Mouse (Mus musculus): ENCODE results near the gene Il17rb. TPM values are rescaled to one million over a fixed set of nuclear protein-coding genes. Genes with fewer than 3 reads are reported as not detected.

Il17rb gene
- polyA plus RNA-seq, 1 experiment from 2014 or later, result 1.3 TPM

- no peak overlapping the region for H3K9ac ChIP-seq (replicated peaks; ENCODE audit: low read length)
- no peak overlapping the region for H3K4me3 ChIP-seq (replicated peaks; ENCODE audit: low read depth, low read length)
- H3K27me3 ChIP-seq (ENCODE audit: control insufficient read depth, insufficient read depth, low read length), result 0 out of 2 replicates have a peak, but pooled peaks cover 3% of the 10 kb centered on the region
- no peaks in the 10 kb centered on the region for H3K9me3 ChIP-seq (ENCODE audit: control insufficient read depth, low read length)
- ATAC-seq (ENCODE audit: low FRiP score, low TSS enrichment), result no peak
- 68% methylated on average over 10 of the region's 10 CpGs for WGBS
- H3K4me1 ChIP-seq (ENCODE audit: control insufficient read depth, insufficient read depth, low read length), result peaks cover 6% of the 10 kb centered on the region
- H3K4me2 ChIP-seq (ENCODE audit: low read length), result no peak overlapping the region
- no peaks in the 10 kb centered on the region for H3K36me3 ChIP-seq (ENCODE audit: control insufficient read depth, insufficient read depth, low read length)
- no peak overlapping the region for H3K27ac ChIP-seq (replicated peaks; ENCODE audit: low read depth, low read length)
- no peak for DNase-seq
Measured at GRCm38 (mm10) chr14:30009864-30010560, 1.3 kb upstream of the Il17rb start.

- 93% methylated on average over 3 of the region's 3 CpGs for WGBS
- H3K27me3 ChIP-seq (ENCODE audit: control insufficient read depth, insufficient read depth, low read length), result no peaks in the 10 kb centered on the region
Measured at GRCm38 (mm10) chr14:29999475-29999811, 9.3 kb downstream of the Il17rb start.

GRCm38 (mm10) chr14:29998747-29999474 is 9.8 kb downstream of the Il17rb start:
- no peak for DNase-seq
- H3K27ac ChIP-seq (replicated peaks; ENCODE audit: low read depth, low read length), result no peak overlapping the region
- no peak for ATAC-seq (ENCODE audit: low FRiP score, low TSS enrichment)
- H3K9ac ChIP-seq (replicated peaks; ENCODE audit: low read length), result no peak overlapping the region
- no peaks in the 10 kb centered on the region for H3K9me3 ChIP-seq (ENCODE audit: control insufficient read depth, low read length)
- no peaks in the 10 kb centered on the region for H3K27me3 ChIP-seq (ENCODE audit: control insufficient read depth, insufficient read depth, low read length)
- H3K36me3 ChIP-seq (ENCODE audit: control insufficient read depth, insufficient read depth, low read length), result peaks cover 40% of the 10 kb centered on the region
- H3K4me2 ChIP-seq (ENCODE audit: low read length), result no peak overlapping the region
- WGBS, result 78% methylated on average over 13 of the region's 13 CpGs
- no peak overlapping the region for H3K4me3 ChIP-seq (replicated peaks; ENCODE audit: low read depth, low read length)
- no peaks in the 10 kb centered on the region for H3K4me1 ChIP-seq (ENCODE audit: control insufficient read depth, insufficient read depth, low read length)

More at GRCm38 (mm10) chr14:29999475-29999811, 9.3 kb downstream of the Il17rb start:
- no peak overlapping the region for H3K9ac ChIP-seq (replicated peaks; ENCODE audit: low read length)
- peaks cover 34% of the 10 kb centered on the region for H3K36me3 ChIP-seq (ENCODE audit: control insufficient read depth, insufficient read depth, low read length)
- no peak overlapping the region for H3K4me3 ChIP-seq (replicated peaks; ENCODE audit: low read depth, low read length)
- DNase-seq (no peak), ATAC-seq (ENCODE audit: low FRiP score, low TSS enrichment) (no peak)
- H3K27ac ChIP-seq (replicated peaks; ENCODE audit: low read depth, low read length), result no peak overlapping the region
- no peaks in the 10 kb centered on the region for H3K9me3 ChIP-seq (ENCODE audit: control insufficient read depth, low read length)
- no peak overlapping the region for H3K4me2 ChIP-seq (ENCODE audit: low read length)
- no peaks in the 10 kb centered on the region for H3K4me1 ChIP-seq (ENCODE audit: control insufficient read depth, insufficient read depth, low read length)

- Histone ChIP-seq H3K4me1 (ENCODE audit: control insufficient read depth, insufficient read depth, low read length) (no peaks in the 10 kb centered on the region), H3K36me3 (ENCODE audit: control insufficient read depth, insufficient read depth, low read length) (peaks cover 55% of the 10 kb centered on the region), H3K27ac (replicated peaks; ENCODE audit: low read depth, low read length) (no peak overlapping the region), H3K4me3 (replicated peaks; ENCODE audit: low read depth, low read length) (no peak overlapping the region), H3K27me3 (ENCODE audit: control insufficient read depth, insufficient read depth, low read length) (no peaks in the 10 kb centered on the region), H3K9me3 (ENCODE audit: control insufficient read depth, low read length) (no peaks in the 10 kb centered on the region), H3K4me2 (ENCODE audit: low read length) (no peak overlapping the region), H3K9ac (replicated peaks; ENCODE audit: low read length) (no peak overlapping the region)
- ATAC-seq (ENCODE audit: low FRiP score, low TSS enrichment) (no peak), DNase-seq (no peak)
Measured at GRCm38 (mm10) chr14:29997345-29997744, 11.4 kb downstream of the Il17rb start.

- Histone ChIP-seq H3K27ac (replicated peaks; ENCODE audit: low read depth, low read length) (no peak overlapping the region), H3K4me3 (replicated peaks; ENCODE audit: low read depth, low read length) (no peak overlapping the region), H3K4me1 (ENCODE audit: control insufficient read depth, insufficient read depth, low read length) (no peaks in the 10 kb centered on the region), H3K4me2 (ENCODE audit: low read length) (no peak overlapping the region), H3K27me3 (ENCODE audit: control insufficient read depth, insufficient read depth, low read length) (no peaks in the 10 kb centered on the region), H3K9me3 (ENCODE audit: control insufficient read depth, low read length) (no peaks in the 10 kb centered on the region), H3K36me3 (ENCODE audit: control insufficient read depth, insufficient read depth, low read length) (peaks cover 67% of the 10 kb centered on the region), H3K9ac (replicated peaks; ENCODE audit: low read length) (no peak overlapping the region)
- DNase-seq (no peak), ATAC-seq (ENCODE audit: low FRiP score, low TSS enrichment) (no peak)
- WGBS, result 94% methylated on average over 11 of the region's 11 CpGs
Measured at GRCm38 (mm10) chr14:29996000-29996751, 12.5 kb downstream of the Il17rb start.

- no peak overlapping the region for H3K4me3 ChIP-seq (replicated peaks; ENCODE audit: low read depth, low read length)
- WGBS, result 97% methylated on average over 4 of the region's 4 CpGs
Measured at GRCm38 (mm10) chr14:29994976-29995375, 13.7 kb downstream of the Il17rb start.

GRCm38 (mm10) chr14:29988337-29988736 is 20.4 kb downstream of the Il17rb start:
- H3K9ac ChIP-seq (replicated peaks; ENCODE audit: low read length), result no peak overlapping the region
- ATAC-seq (ENCODE audit: low FRiP score, low TSS enrichment), result no peak

More at GRCm38 (mm10) chr14:29994976-29995375, 13.7 kb downstream of the Il17rb start:
- DNase-seq (no peak), ATAC-seq (ENCODE audit: low FRiP score, low TSS enrichment) (no peak)
- H3K36me3 ChIP-seq (ENCODE audit: control insufficient read depth, insufficient read depth, low read length), result peaks cover 79% of the 10 kb centered on the region
- H3K27me3 ChIP-seq (ENCODE audit: control insufficient read depth, insufficient read depth, low read length), result no peaks in the 10 kb centered on the region
- no peak overlapping the region for H3K9ac ChIP-seq (replicated peaks; ENCODE audit: low read length)
- H3K9me3 ChIP-seq (ENCODE audit: control insufficient read depth, low read length), result no peaks in the 10 kb centered on the region
- H3K4me2 ChIP-seq (ENCODE audit: low read length), result no peak overlapping the region
- H3K27ac ChIP-seq (replicated peaks; ENCODE audit: low read depth, low read length), result no peak overlapping the region
- no peaks in the 10 kb centered on the region for H3K4me1 ChIP-seq (ENCODE audit: control insufficient read depth, insufficient read depth, low read length)

GRCm38 (mm10) chr14:29987739-29988138 is 21.0 kb downstream of the Il17rb start:
- H3K9me3 ChIP-seq (ENCODE audit: control insufficient read depth, low read length), result no peaks in the 10 kb centered on the region
- no peak overlapping the region for H3K27ac ChIP-seq (replicated peaks; ENCODE audit: low read depth, low read length)
- peaks cover 100% of the 10 kb centered on the region for H3K36me3 ChIP-seq (ENCODE audit: control insufficient read depth, insufficient read depth, low read length)
- WGBS, result 92% methylated on average over 9 of the region's 9 CpGs
- H3K4me2 ChIP-seq (ENCODE audit: low read length), result no peak overlapping the region
- DNase-seq (no peak), ATAC-seq (ENCODE audit: low FRiP score, low TSS enrichment) (no peak)
- H3K9ac ChIP-seq (replicated peaks; ENCODE audit: low read length), result no peak overlapping the region
- H3K4me3 ChIP-seq (replicated peaks; ENCODE audit: low read depth, low read length), result no peak overlapping the region
- no peaks in the 10 kb centered on the region for H3K4me1 ChIP-seq (ENCODE audit: control insufficient read depth, insufficient read depth, low read length)
- no peaks in the 10 kb centered on the region for H3K27me3 ChIP-seq (ENCODE audit: control insufficient read depth, insufficient read depth, low read length)

More at GRCm38 (mm10) chr14:29988337-29988736, 20.4 kb downstream of the Il17rb start:
- Histone ChIP-seq H3K27me3 (ENCODE audit: control insufficient read depth, insufficient read depth, low read length) (no peaks in the 10 kb centered on the region), H3K4me2 (ENCODE audit: low read length) (no peak overlapping the region), H3K9me3 (ENCODE audit: control insufficient read depth, low read length) (no peaks in the 10 kb centered on the region), H3K4me3 (replicated peaks; ENCODE audit: low read depth, low read length) (no peak overlapping the region), H3K36me3 (ENCODE audit: control insufficient read depth, insufficient read depth, low read length) (peaks cover 100% of the 10 kb centered on the region), H3K4me1 (ENCODE audit: control insufficient read depth, insufficient read depth, low read length) (no peaks in the 10 kb centered on the region), H3K27ac (replicated peaks; ENCODE audit: low read depth, low read length) (no peak overlapping the region)
- WGBS, result 94% methylated on average over 4 of the region's 4 CpGs
- no peak for DNase-seq

Data from midbrain, embryonic 14.5 days (tissue).